Mouse (Mus musculus): ENCODE data around the gene Zdhhc5.
"Not testable (repeated sequence)": the region's sequence is repeated elsewhere in the genome, so short reads cannot be mapped to it uniquely, and the experiment has no call there.

The Zdhhc5 gene

DNA sequence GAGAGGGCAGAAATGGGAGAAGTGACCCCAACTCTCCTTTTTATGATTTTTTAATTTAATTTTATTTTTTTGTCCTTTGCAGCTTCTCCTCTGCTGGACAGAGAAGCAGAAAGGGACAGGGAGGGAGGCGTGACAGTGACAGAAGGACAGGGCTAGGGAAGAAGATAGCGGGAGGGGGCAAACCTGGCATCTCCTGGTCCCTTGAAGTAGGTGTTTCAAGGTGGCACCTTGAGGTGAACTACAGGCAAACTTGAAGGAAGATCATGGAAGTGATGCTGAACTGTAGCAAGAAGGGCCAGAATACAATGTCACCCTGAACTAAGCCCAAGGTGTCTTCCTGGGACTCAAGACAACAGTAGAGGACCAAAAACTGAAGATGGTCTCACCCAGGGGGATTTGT lies 19.9 kb upstream of the Zdhhc5 start:
- no peak for DNase-seq (ENCODE audit: low spot score)

- DNase-seq (ENCODE audit: low spot score) = no peak
Observed at GRCm38 (mm10) chr2:84734351-84734864, 19.4 kb upstream of the Zdhhc5 start.

GRCm38 (mm10) chr2:84733579-84734300 lies 18.8 kb upstream of the Zdhhc5 start, which contains the start of gene Ypel4:
Gene Ypel4 (plus strand): TSS chr2:84734058.
- no peak for DNase-seq (ENCODE audit: low spot score)

DNA sequence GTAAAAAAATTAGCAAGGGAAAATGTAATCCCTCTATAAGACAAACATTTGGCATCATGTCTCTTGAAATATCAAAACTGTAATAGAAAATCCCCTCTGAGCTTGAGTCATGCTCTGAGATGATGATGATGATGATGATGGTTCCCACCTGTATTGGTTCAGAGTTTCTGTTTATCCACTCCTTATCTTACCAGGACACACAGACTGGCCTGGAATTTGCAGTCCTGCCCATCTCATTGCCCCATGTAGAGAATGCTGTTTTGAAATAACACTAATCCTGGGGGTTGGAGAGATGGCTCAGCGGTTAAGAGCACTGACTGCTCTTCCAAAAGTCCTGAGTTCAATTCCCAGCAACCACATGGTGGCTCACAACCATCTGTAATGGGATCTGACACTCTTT lies 17.4 kb upstream of the Zdhhc5 start:
- no peak for DNase-seq (ENCODE audit: low spot score)

DNA sequence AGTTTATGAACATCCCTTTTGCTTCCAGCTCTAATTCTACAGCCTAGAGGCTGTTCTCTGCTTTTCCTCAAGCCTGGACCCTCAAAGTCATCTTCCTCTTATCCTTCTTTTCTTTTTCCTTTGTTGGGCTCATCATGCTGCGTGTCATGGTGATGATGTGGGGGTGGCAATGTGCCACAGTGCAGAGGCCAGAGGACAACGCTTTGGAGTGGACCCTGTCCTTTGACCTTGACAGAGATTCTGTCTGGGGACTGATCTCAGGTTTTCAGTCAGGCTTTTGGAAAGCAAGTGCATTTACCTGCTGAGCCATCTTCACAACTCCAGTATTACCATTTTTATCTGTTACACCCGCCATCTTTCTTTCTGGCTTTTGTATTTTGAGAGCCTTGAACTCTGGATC lies 16.2 kb upstream of the Zdhhc5 start:
- no peak for DNase-seq (ENCODE audit: low spot score)

- DNase-seq (ENCODE audit: low spot score) = not testable (repeated sequence)
Observed at GRCm38 (mm10) chr2:84728191-84728590, 13.2 kb upstream of the Zdhhc5 start.

GRCm38 (mm10) chr2:84727172-84727858 lies 12.3 kb upstream of the Zdhhc5 start, which contains the start of gene Clp1:
Gene Clp1 (minus strand): TSS chr2:84727350.
- peak; percentile 93 for DNase-seq (ENCODE audit: low spot score)

DNA sequence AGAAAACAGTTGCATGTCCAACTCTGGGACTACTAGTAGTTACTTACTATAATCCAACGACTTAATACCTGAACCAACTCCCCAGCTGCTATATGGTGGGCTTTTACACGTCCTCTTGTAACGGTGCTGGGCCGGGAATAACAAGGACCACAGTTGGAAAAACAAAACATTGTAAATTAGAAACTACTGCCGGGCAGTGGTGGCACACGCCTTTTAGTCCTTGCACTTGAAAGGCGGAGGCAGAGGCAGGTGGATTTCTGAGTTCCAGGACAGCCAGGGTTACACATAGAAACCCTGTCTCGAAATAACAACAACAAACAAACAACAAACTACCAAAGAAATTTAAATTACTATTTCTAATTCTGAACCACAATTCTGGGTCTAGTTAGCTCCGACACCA lies 11.7 kb upstream of the Zdhhc5 start:
- no peak for DNase-seq (ENCODE audit: low spot score)

- no peak for DNase-seq (ENCODE audit: low spot score)
Observed at GRCm38 (mm10) chr2:84725770-84726169, 10.8 kb upstream of the Zdhhc5 start.

DNA sequence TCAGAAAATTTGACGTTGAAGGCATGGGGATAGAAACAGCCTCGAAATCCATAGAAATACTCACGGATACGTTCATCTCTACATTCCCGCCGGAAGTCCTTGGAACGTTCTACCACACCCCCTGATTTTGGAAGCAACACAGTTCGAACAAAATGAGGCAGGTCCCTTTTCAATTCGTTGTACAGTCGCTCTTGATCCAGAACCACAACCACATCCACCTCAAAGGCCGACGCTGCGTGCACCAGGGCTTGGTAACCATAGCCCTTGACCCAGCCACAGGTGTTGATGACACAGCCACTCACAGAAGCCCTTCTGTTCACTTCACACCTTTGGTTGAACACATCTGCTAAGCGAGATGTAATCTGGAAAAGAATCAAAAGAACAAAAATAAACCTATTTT lies 8.9 kb upstream of the Zdhhc5 start:
- no peak for DNase-seq (ENCODE audit: low spot score)

- no peak for DNase-seq (ENCODE audit: low spot score)
Observed at GRCm38 (mm10) chr2:84721182-84721581, 6.2 kb upstream of the Zdhhc5 start.

GRCm38 (mm10) chr2:84720718-84721117 lies 5.7 kb upstream of the Zdhhc5 start:
- no peak for DNase-seq (ENCODE audit: low spot score)

GRCm38 (mm10) chr2:84717357-84717756 lies 2.4 kb upstream of the Zdhhc5 start:
- no peak for DNase-seq (ENCODE audit: low spot score)

DNA sequence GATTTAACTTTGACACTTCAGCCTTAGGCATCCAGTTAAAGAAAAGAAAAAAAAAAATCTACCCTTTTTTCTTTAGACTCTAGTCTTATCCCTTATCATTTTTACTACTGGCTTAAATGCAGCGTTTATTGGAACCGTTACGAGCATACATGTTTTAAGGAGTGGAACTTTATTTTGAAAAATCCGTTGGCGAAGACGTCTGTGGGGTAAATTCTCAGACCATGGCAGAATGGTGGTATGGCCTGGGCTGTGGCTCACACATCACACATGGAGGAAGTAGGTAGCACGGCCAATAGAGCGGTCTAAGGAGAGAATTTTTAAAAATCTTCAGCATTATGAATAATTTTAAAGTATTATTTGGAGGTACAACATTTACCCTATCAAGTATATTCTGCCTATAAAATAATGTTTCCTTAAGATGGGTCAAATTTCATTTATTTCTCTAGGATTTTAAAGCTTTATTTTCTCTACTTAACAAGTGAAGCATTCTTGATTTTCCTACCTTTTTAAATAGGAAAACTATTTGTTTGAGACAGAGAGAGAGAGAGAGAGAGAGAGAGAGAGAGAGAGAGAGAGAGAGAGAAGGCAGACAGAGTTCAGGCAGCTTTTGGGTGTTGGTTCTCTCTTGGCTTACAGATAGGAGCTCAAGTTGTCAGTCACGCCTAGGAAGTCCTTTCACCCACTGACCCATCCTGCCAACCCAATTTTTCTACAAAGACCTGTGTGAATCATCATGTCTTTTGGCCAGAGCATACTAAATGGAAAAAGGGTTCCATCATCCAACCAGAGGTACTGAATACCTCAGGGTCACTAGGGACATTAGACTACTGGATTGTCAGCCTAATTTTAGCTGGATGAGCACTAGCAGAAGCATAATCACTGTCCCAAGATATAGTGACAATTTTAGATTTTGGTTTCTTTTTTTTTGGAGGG lies 1.7 kb upstream of the Zdhhc5 start:
- no peak for DNase-seq (ENCODE audit: low spot score)

GRCm38 (mm10) chr2:84715562-84716361 lies 782 bp upstream of the Zdhhc5 start:
- peak; percentile 60 for DNase-seq (ENCODE audit: low spot score)

DNA sequence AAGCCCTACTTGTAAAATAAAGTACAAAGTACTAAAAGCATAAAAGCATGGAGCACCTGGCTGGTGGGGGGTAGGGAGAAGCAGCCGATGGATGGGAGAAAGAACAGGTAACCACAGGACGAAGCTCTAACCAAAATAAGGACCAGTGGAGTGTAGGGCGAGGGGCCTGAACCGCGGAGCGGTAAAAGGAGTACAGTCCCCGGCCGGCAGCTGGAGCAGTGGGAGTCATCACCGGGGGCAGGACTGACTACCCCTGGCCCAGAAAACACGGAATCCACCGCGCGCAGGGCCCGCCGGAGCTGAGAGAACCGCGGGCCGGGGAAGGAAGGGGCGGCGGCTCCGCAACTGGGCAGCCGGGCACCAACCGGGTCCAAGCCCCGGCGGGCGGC lies 564 bp downstream of the Zdhhc5 start:
- no peak for DNase-seq (ENCODE audit: low spot score)

- DNase-seq (ENCODE audit: low spot score) = no peak
Observed at GRCm38 (mm10) chr2:84711898-84712297, 3.1 kb downstream of the Zdhhc5 start.

GRCm38 (mm10) chr2:84707523-84707922 lies 7.5 kb downstream of the Zdhhc5 start:
- no peak for DNase-seq (ENCODE audit: low spot score)

- no peak for DNase-seq (ENCODE audit: low spot score)
Observed at GRCm38 (mm10) chr2:84705295-84705694, 9.7 kb downstream of the Zdhhc5 start.

DNA sequence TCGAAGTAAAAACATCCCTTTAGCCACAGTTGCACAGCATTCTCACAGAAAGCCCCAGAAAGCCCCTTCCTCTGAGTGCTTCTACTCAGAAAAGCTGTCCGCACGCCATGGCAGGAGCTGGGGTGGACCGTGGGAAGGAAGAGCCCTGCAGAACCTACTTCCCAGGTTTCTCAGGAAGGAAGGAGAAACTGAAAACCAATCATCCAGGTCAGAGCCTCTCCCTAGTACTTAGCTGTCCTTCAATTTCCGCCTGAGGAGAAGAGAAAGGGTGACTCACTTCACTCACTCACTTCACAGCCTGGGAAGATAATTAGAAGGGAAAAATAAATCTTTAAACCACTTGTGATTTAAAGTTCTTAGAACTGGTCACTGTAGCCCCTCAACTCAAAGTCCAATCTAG lies 10.7 kb downstream of the Zdhhc5 start:
- DNase-seq (ENCODE audit: low spot score) = no peak

GRCm38 (mm10) chr2:84703497-84703896 lies 11.5 kb downstream of the Zdhhc5 start:
- no peak for DNase-seq (ENCODE audit: low spot score)

All from ovary, postnatal 36 days (tissue).